Mouse (Mus musculus): ENCODE data around the gene St6galnac4.
A peak's percentile ranks its signal among the peaks of the same experiment; 100 is the strongest.

GRCm38 (mm10) chr2:32574901-32575585, 11.9 kb upstream of the St6galnac4 start:
- TF ChIP-seq CTCF (IDR thresholded peaks at IDR 0.05; ENCODE audit: low read depth, low read length): peak; percentile 74
- no peak for TF ChIP-seq POLR2AphosphoS5 (IDR thresholded peaks at IDR 0.05; ENCODE audit: insufficient replicate concordance, low read depth, low read length)
- TF ChIP-seq TAL1 (conservative IDR thresholded peaks at IDR 0.05; ENCODE audit: low read depth, low read length): no peak
